Mouse (Mus musculus) layer of hippocampus, postnatal 10 days (tissue): ENCODE results near the gene Nfe2l2. TPM values are rescaled to one million over a fixed set of nuclear protein-coding genes. Genes with fewer than 3 reads are reported as not detected.
"Not testable (repeated sequence)": the region's sequence is repeated elsewhere in the genome, so short reads cannot be mapped to it uniquely, and the experiment has no call there.

Experiments
- DNase-seq, 2 experiments: peaks; one replicate each; pipeline ENCODE4 v3.0.0; 2021; ENCODE audit warnings: low spot score in 2 of 2
- total RNA-seq, 2 experiments: library from RNA; stranded (reverse); gene quantifications; 2 replicates each; pipeline ENCODE4 v1.2.3; 2021

Gene Nfe2l2
- total RNA-seq, 2 experiments from 2014 or later, result 9.9 to 10.4 TPM

DNA sequence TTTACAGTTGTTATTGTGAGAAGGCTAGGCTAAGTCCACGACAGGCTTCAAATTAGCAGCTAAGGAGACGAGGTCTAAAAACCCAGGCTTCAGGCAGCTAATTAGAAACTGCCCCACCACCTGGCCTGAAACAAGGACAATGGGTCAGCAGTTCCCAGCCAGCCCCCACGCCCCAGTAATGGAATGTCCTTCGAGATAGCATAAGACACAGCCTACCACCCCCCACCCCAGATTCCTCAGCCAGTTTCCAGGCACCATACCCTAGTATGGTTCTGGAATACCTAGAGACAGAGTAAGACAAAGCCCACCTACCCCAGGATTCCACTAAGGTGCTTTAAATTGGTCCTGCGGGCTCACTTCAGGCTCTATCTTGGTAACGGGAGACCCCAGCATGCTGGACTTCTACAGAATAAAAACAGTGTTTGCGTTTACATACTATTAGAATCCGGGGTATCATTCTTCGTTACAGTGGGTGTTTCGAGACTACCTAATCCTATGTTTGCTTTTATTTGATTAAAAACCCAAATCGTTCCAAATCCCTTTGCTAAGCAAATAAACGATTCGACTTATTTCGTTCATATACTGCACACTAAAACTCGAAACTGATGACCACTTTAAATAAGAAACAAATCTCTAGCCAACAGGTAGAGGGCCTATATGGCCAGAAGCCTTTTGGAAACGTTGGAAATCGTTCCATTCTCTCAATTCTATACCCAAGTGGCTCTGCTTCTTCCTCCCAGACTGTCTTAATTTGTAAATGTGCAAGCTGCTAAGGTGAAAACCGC lies 46.3 kb downstream of the Nfe2l2 start:
- peak in 1 of 2 experiments; percentile 21 for DNase-seq

GRCm38 (mm10) chr2:75656924-75657323 lies 47.5 kb downstream of the Nfe2l2 start:
- no peak for DNase-seq

GRCm38 (mm10) chr2:75654679-75655078 lies 49.8 kb downstream of the Nfe2l2 start:
- DNase-seq, result no peak

- no peak for DNase-seq
Observed at GRCm38 (mm10) chr2:75653150-75653549, 51.3 kb downstream of the Nfe2l2 start.

DNA sequence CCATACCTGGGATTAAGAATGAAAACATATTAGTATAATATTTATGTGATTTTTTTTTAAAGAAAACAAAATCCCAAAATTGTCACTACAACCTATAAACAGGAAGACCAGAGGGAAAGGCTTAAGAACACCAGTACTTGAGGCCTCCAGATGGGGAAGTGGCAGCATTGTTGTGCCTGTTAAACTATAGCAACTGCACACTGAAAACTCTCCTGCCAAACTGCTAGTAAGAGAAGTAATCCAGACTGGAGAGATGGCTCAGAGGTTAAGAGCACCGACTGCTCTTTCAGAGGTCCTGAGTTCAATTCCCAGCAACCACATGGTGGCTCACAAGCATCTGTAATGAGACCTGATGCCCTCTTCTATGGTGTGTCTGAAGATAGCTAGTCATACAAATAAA lies 54.0 kb downstream of the Nfe2l2 start:
- DNase-seq, result no peak

DNA sequence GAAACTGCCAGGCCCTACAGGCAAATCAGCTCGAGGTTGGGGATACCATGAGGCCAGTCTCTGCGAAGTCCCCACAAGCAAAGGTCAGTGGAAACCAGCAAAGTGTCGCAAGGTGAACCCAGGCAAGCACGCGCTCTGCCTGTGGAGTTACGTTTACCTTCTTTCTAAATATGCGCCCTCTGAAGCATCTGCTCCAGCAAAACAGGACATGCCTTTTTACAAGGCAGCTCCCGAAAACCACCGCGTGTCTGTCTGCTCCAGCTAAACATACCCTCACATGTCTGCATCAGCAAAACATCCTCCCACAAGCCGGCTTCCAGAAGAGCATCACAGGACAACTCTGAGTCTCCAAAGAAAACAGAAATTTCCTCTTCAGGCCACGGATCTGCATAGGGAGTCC lies 59.2 kb downstream of the Nfe2l2 start:
- no peak for DNase-seq

GRCm38 (mm10) chr2:75643950-75644349 lies 60.5 kb downstream of the Nfe2l2 start:
- DNase-seq, result no peak

GRCm38 (mm10) chr2:75642795-75643550 lies 61.5 kb downstream of the Nfe2l2 start:
- DNase-seq, result no peak

DNA sequence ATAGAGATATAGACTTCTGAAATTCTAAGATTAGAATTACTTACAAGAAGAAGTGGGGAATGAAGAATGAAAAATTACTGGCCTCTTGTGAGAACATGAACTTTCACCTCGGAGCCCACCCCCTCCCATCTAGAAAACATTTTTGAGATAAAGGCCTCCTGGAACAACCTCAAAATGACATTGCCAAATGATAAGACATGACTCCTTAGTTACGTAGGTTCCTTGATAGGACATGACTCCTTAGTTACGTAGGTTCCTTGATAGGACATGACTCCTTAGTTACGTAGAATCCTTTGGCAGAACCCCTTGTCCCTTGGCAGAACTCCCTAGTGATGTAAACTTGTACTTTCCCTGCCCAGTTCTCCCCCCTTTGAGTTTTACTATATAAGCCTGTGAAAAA lies 62.1 kb downstream of the Nfe2l2 start:
- not testable (repeated sequence) for DNase-seq

DNA sequence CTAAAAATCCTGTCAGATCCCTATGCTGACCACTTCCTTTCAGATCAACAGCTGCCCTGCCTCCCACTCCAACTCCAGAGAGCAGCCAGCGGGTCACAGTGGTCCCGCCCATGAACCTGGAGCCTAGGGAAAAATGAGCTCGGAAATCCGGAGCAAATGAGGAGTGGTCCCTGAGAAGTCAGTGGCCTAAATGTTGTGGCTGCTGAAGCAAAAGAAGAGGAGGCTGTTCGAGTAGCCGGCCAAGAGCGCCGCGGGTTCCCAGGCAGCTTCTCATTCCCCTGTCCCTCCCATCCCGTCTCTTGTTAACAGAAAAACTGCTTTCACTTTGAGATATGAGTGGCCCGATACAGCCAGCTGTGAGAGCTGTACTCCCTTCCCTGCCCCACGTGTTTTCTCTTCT lies 64.9 kb downstream of the Nfe2l2 start:
- DNase-seq, result not testable (repeated sequence)

GRCm38 (mm10) chr2:75637822-75638221 lies 66.6 kb downstream of the Nfe2l2 start:
- DNase-seq, result not testable (repeated sequence)

- no peak for DNase-seq
Observed at GRCm38 (mm10) chr2:75637361-75637760, 67.1 kb downstream of the Nfe2l2 start.

DNA sequence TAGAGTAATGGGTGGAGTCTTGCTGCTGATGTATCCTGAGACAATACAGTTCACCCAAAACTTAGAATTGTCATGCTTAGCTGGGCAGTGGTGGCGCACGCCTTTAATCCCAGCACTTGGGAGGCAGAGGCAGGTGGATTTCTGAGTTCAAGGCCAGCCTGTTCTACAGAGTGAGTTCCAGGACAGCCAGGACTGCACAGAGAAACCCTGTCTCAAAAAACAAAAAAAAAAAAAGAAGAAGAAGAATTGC lies 67.5 kb downstream of the Nfe2l2 start:
- not testable (repeated sequence) for DNase-seq

DNA sequence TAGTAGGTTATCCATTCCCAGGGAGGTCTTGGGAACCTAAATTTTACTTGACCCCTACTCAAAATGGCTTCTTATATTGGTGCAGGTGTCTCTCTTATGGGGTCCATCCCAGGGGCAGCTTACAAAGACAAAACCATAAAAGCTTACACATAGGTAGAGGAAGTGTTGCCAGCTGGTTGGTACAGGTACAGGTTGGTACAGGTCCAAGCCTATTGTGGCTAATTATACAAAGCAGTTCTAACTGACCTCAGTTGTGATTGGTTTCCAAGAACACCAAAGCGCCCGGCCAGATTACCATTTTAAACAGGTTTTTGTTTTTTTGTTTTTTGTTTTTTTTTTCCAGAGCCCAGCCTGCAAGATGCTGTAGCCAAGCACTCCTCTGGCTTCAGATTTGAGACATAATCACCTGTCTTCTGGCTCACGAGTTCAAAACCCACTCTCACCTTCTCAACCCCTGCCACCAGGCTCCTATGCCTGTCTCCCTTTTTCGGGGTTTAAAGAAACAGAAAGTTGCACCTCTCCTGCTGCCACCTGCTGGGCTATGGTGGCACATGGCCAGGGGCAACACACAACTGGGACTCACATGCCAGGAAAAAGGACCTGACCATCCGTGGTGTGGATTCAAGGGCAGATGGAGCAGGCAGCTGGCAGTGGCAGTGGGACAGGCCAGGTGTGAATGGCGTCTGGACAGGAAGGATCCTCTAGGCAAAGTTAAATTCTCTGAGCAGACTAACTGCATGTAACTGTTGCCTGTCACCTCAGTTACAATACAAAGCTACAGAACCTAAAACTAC lies 68.0 kb downstream of the Nfe2l2 start:
- no peak for DNase-seq

DNA sequence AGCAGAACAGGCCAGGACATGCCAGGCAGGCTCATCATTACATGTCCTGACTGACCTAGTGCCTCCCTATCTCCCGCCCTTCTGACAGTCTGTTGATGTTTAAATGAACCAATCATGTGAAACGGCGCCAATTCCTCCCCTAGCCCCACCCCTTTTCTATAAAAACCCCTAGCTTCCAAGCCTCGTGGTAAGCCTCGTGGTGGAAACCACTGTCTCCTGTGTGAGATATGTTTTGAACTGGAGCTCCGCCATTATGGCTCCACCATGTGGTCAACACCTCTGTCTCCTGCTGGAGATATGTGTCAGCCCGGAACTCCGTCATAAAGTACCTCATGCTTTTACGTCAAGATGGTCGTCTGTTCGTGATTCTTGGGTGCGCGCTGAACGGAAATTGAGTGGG lies 70.0 kb downstream of the Nfe2l2 start:
- DNase-seq, result not testable (repeated sequence)

GRCm38 (mm10) chr2:75633784-75634183 lies 70.7 kb downstream of the Nfe2l2 start:
- no peak for DNase-seq

DNA sequence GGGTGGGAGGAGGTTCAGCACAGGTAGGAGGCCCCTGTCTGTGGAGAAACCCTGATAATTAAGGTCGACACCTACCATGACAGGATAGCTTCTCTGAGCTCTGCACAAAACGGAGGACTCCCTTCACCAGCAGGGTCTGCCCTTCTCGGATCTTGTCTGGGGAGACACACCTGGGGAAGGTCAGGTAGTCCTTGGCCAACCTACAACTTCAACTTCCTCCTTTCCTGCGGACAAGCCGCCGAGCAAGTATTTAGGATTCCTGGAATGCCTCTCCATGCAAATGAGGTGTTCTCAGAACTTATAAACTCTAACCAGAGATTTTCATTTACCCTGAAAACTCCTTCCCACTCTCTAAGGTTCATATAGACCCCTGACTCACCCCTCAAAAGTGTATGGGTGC lies 71.1 kb downstream of the Nfe2l2 start:
- no peak for DNase-seq

- no peak for DNase-seq
Observed at GRCm38 (mm10) chr2:75632721-75633181, 71.7 kb downstream of the Nfe2l2 start.

GRCm38 (mm10) chr2:75632043-75632442 lies 72.4 kb downstream of the Nfe2l2 start:
- no peak for DNase-seq

DNA sequence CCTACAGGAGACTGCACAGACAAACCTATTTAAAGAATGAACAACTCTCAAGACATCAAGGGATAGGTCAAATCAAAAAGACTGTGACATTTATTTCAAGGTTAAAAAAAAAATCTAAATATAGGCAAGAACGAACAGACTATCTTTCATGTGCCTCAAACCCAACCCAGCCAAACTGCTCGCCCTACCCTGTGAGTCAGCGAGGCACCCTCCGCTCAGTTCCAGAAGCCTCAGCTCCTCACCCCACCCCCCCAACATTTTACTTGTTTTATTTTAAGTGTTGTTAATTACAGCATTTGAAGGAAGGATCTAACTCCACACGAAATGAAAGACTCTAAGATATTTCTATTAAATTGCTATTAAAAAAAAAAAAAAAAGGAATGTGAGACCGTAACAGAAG lies 73.0 kb downstream of the Nfe2l2 start:
- no peak for DNase-seq

GRCm38 (mm10) chr2:75628487-75628886 lies 76.0 kb downstream of the Nfe2l2 start:
- DNase-seq, result no peak
